Mouse (Mus musculus): ENCODE data around the gene Pam.

Gene Pam

DNA sequence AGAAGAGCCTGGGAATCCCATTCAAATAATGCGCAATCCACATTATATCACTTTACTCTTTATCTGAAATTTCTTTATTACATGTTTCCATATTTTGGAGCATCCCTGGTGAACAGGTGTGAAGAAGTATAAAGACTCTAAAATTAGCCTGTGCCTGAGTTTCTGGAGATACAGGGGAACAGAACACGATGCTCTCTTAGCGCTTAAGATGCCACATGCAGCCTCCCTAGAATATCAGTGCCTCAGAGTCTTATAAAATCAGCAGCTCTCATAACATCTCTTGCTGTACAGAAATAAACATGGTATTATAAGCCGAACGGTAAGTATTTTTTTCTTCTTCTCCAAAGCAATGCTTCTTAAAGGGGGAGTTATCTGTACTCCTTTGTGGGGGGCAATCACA, 267.4 kb downstream of the Pam start:
- DNase-seq (ENCODE audit: low spot score), result no peak

DNA sequence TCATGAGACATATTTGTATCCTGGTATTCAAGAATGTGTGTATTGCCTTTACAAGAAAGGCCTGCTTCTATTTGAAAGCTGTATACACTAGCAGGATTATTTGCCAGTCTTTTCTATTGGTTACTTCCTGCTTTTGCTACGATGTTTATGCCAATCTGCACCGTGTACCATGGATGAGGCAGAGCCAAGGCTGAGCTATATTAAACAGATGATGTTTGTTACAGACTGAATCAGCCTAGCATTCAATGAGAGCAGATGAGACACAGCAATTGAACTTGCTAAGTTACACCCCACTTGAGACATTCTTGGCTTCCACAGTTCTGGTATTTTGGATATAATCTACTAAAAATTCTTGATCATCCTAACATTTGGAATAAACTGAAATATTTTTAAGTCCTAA, 267.9 kb downstream of the Pam start:
- DNase-seq (ENCODE audit: low spot score), result no peak

- no peak for DNase-seq (ENCODE audit: low spot score)
These were observed 272.5 kb downstream of the Pam start for GRCm38 (mm10) chr1:97822904-97823303.

GRCm38 (mm10) chr1:97822203-97822602, 273.2 kb downstream of the Pam start:
- DNase-seq (ENCODE audit: low spot score), result no peak

DNA sequence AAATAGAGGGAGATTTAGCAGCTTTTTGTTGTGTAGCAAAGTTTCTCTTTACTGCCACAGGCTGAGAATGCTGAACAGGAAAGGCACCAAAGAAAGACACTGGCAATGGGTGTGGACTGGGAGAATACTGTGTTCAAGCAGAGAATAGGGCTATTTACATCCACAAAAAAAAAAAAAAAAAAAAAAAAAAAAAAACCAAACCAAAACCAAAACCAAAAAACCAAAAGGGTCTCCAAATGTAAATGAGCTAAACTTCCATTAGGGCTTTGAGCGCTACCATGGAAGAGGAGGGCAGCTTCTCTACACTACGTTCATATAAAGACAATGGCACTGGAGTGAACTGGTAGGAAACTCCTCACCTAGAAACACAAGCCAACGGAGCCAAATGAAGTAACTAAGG, 274.2 kb downstream of the Pam start:
- no peak for DNase-seq (ENCODE audit: low spot score)

GRCm38 (mm10) chr1:97809255-97809912, 286.1 kb downstream of the Pam start:
- peak; percentile 77 for DNase-seq (ENCODE audit: low spot score)

DNA sequence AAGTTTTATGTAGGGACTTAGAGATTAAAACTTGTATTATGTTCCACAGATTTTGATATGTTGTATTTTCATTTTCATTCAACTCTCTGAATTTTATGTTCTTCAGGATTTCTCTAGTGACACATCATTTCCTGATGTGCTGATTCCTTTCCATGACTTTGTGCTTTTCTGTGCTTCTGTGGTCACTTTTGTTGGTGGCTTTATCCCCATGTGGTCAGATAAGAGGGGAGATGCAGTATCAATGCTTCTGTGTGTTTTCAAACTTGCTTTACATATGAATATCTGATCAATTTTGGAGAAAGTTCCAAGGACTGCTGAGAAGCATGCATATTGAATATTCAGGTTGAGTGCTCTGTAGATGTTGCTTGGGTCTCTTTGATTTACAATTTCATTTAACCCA, 290.9 kb downstream of the Pam start:
- DNase-seq (ENCODE audit: low spot score), result no peak

DNA sequence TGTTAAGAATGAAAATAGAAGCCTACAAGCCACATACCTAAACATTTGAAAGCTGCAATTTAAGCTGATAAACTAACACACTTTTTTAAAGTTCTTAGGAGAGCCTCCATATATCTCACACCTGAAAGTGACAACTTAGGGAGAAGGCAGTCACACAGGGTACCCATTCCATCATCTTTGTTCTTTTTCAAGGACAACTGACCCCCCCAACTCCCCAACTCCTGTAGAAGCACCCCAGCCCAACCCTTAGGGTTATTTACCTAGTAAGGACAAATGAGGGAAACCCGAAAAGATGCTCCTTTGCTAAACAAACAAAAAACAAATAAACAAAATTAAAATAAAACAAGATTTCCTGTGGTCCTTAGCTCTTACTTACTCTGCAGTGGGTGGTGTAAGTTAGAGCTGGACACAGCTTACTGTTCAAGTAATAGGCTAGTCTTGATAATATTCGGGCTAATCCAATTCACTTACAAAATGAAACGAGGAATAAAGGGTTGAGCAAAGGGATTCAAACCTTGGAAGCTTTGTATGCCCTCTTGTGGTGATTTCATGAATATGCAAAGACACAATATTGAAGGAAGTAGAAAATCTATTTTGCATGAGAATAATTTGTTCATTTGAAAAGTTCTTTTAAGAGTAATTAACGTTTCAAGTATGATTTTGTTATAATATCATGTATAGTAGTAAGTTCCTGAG, 293.1 kb downstream of the Pam start:
- peak; percentile 58 for DNase-seq (ENCODE audit: low spot score)

- DNase-seq (ENCODE audit: low spot score), result no peak
These were observed 299.5 kb downstream of the Pam start for GRCm38 (mm10) chr1:97795936-97796335.

DNA sequence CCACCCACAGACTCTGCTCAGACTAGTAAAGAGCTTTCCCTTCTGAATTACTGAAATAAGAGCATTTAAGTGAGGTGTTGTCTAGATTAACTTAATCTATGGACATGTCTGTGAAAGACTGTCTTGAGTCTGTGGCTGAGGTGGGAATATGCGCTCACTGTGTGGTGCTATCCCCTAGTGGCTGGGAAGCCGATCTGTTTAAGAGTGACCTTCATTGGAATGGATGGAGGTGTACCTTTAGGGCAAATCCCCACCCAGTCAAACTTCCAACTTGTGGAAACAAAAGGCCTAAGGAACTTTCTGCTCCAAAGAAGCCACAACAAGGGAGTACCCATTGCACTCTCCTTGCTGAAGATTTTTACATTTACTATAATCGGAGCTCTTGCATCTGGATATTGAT, 301.3 kb downstream of the Pam start:
- no peak for DNase-seq (ENCODE audit: low spot score)

DNA sequence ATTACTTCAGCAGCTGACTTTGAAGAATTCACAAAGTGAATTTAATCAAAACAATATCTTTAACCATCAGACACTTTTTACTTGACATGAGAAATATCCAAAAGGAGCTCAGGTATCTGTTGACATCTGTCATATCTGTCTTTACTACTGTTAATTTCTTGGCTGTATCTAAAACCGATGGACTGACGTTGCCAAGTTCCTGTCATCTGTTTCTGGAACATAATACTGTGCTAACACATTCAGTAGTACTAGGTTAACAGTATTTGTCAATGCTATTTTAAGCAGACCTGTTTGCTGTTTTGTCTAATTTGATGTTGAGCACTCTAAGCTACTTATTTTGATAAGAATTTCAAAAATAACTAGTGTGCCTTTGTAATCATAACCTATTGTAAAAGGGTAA, 307.0 kb downstream of the Pam start:
- no peak for DNase-seq (ENCODE audit: low spot score)

DNA sequence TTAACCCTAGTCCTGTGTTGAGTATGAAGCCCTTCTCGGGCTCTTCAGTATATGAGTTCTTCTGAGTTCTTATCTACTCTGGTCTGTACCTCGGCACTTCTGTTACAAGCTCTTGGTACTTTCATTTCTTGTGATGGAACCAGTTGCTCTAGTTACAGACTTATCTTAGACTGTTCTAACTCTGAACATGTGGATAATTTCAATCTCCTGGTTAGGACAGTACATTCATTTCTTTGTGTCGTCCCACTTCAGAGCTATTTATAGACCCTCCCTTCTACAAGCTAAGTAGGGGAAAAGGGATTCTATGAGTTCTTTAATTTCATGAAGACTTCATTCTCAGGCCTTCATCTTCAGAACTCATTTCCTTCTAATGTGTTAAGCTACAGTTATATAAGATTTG, 307.8 kb downstream of the Pam start:
- no peak for DNase-seq (ENCODE audit: low spot score)

GRCm38 (mm10) chr1:97785685-97786393, 309.6 kb downstream of the Pam start:
- DNase-seq (ENCODE audit: low spot score), result no peak

DNA sequence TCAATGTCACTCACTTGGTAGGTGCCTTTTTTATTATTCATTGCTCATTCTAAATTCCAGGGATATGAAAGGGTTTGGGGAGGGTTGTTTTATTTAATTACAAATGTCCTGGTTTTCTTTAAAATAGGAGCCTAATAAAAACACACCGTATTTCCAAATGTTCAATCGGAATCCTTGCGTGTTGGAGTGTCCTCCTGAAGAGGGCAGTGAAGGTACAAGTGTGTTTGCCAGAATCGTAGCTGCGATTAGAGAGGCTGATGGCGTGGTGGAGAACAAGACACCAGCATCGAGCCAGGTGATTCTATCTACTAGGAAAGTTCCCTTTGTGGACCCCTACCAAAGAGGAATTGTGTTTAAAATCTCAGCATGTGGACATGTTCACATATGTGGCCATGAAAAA, 310.5 kb downstream of the Pam start:
- DNase-seq (ENCODE audit: low spot score), result no peak

GRCm38 (mm10) chr1:97781674-97782073, 313.8 kb downstream of the Pam start:
- DNase-seq (ENCODE audit: low spot score), result no peak

DNA sequence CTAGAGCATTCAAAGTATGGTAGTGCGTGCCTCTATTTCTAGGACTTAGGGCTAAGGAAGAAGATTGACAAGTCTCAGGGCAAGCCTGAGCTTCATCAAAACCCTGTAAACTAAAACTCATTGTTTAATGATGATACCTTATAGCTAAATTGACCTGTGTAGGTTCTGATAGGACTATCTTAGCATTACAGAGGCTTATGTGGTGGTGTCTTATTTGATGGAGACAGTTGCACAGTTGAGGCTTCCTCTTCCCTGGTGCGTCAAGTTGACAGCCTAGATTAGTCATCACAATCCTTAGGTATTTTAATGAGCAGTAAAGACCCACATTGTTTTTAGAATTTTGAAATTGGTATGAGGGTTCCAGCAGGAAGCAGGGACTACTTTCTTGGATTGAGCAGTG, 321.5 kb downstream of the Pam start:
- DNase-seq (ENCODE audit: low spot score), result no peak

DNA sequence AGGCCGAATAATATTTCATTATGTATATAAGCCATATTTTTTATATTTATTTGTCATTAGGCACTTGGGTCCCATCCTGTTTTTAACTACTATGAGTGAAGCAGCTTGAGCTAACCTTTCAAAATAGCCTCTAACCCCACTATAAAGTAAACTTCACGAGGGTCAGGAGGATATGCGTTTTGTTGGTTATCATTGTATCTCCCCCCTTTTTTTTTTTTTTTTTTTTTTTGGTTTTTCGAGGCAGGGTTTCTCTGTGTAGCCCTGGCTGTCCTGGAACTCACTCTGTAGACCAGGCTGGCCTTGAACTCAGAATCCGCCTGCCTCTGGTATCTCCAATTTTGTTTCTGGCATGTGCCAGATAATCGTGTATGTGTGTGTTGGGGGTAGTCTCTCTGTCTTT, 322.1 kb downstream of the Pam start:
- DNase-seq (ENCODE audit: low spot score), result no peak

DNA sequence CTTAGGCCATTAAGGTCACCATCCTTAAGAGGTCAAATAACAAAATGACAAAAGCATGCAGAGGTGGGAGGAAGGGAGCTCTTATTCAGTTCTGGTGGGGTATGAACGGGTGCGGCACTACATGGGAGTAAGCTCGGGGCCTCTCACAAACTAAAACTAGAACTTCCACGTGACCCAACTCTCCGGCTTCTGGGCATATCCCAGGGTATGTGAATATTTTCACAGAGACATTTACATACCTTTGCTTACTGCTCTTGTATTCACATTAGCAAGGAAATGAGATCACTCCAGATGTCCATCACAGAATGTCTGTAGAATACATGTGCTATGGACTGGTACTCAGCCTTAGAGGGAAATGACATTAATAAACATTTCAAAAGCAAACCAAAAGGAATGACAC, 323.7 kb downstream of the Pam start:
- DNase-seq (ENCODE audit: low spot score), result no peak

GRCm38 (mm10) chr1:97771118-97771517, 324.3 kb downstream of the Pam start:
- no peak for DNase-seq (ENCODE audit: low spot score)

GRCm38 (mm10) chr1:97769904-97770753, 325.3 kb downstream of the Pam start, which contains the start of the genes Gin1 and Ppip5k2:
Gene Gin1, plus strand, starts transcription at chr1:97770172.
Gene Ppip5k2, minus strand, starts transcription at chr1:97770411.
- DNase-seq (ENCODE audit: low spot score), result peak; percentile 97

DNA sequence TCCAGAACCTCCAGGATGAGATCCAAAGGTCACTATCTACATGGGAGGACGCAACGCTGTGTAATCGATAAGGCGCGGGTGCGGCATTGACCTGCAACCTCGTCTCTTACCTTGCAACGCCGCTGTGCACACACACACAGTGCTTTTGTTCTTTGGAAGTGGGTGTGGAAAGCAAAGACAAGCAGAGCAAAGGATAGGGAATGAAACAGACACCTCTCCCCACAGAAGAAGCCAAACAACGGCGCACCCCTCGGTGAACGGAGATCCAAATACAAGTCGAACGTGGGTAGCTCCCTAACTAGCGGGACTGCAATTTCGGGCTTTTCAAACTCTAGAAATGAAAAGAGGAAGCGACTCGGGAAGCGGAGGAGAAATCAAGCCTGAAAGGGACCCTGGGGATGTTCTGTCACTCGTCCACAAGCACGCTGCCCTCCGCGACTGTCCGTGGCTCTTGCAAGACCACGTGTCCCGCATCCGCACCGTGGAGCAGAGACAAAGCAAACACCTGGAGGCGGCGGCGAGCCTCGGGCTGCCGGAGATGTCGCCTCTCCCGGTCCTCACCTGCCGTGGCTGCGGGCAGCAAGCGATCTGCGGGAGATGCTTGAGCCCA, 326.0 kb downstream of the Pam start:
- peak; percentile 42 for DNase-seq (ENCODE audit: low spot score)

GRCm38 (mm10) chr1:97768906-97769293, 326.5 kb downstream of the Pam start:
- peak; percentile 7 for DNase-seq (ENCODE audit: low spot score)

Data from retina, embryonic 14.5 days (tissue).